Mouse (Mus musculus) embryonic facial prominence, embryonic 10.5 days (tissue): Measurements from ENCODE around the gene Krt23. TPM values are rescaled to one million over a fixed set of nuclear protein-coding genes. Genes with fewer than 3 reads are reported as not detected.

Experiments
- DNase-seq: peaks from one replicate; pipeline ENCODE4 v3.0.0-alpha.2; 2017; ENCODE audit warnings: low spot score
- H3K27ac ChIP-seq: fragments of 300-500 bp; sonication (generic); replicated peaks from 2 replicates; pipeline ENCODE4 v1.5.1; 2016; ENCODE audit warnings: mild to moderate bottlenecking
- H3K27me3 ChIP-seq: fragments of 300-500 bp; sonication (generic); replicated peaks from 2 replicates; pipeline ENCODE4 v1.6.1; 2016; ENCODE audit warnings: low read depth, mild to moderate bottlenecking; ENCODE audit not compliant: poor library complexity, severe bottlenecking
- H3K36me3 ChIP-seq: fragments of 300-500 bp; sonication (generic); replicated peaks from 2 replicates; pipeline ENCODE4 v1.6.1; 2016; ENCODE audit warnings: mild to moderate bottlenecking, moderate library complexity
- H3K4me1 ChIP-seq: fragments of 300-500 bp; sonication (generic); 2 replicates; pipeline ENCODE4 v1.6.1; 2016
- H3K4me3 ChIP-seq: fragments of 300-500 bp; sonication (generic); 2 replicates; pipeline ENCODE4 v1.5.1; 2016; ENCODE audit warnings: mild to moderate bottlenecking, moderate library complexity
- H3K9me3 ChIP-seq: fragments of 300-500 bp; sonication (generic); 2 replicates; pipeline ENCODE4 v1.6.1; 2016; ENCODE audit warnings: mild to moderate bottlenecking
- WGBS: fragments of 180-500 bp; shearing (Covaris S2); methylation state at CpG from one replicate; pipeline ENCODE4 v1.1.7; 2016; 5-methylcytosine and 5-hydroxymethylcytosine counted together
- polyA plus RNA-seq: library from polyadenylated mRNA; unstranded; fragments of >200 nt; fragmentation: Nextera tagmentation; extraction: Ambion mirVana; gene quantifications from 2 replicates; pipeline ENCODE4 v1.2.1, GENCODE M21; 2016

Gene Krt23
- polyA plus RNA-seq, 1 experiment from 2014 or later, result 0.21 TPM

DNA sequence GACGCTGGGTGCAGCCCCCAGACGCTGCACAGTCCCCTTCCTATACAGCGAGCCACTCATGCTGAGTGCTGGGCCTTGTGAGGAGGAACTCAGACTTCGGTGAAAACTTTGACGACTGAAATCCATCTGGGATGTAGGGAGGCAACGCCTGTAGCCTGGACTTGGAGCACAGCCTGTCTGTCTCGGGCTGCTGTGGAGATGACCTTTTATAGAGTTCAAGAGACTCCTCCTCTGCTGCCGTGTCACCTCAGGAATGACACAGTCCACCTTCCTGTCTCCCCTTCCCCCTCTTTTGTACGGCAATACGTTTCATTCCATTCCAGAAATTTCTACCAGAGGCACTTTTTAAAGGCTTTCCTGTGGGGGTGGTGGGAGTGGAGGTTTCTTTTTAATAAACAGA, 55.0 kb downstream of the Krt23 start, which contains the start of gene Krt20:
Gene Krt20 (minus strand): TSS at position 179 of the 400 bp plus-strand sequence.
- Histone ChIP-seq H3K27ac (peak within 1 kb of the TSS; percentile 35; the same call in 1 of the 2 replicates), H3K27me3 (no peaks in the 10 kb centered on the region), H3K4me1 (peaks cover 20% of the 10 kb centered on the region), H3K9me3 (no peaks in the 10 kb centered on the region), H3K4me3 (no peak within 1 kb of the TSS), H3K36me3 (no peaks in the 10 kb centered on the region)
- no peak for DNase-seq
- WGBS, result 49% methylated on average over 10 of the region's 10 CpGs

DNA sequence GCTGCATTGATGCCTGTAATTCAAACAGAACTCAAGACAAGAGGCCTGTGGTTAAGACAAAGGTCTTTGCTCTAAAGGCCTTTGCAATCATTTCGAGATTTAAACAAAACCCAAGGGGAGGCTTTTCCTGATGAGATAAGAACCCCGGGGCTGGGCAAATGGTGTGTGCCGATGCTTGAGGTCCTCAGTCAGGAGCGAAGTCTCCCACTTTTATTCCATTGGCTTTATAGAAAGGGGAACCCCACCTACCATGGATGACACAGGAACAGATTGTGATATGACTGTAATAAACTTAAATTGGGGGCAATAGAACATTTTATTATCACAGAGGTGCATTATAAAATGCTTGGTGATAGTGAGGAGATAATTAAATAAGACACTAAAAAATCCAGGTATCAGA, 56.3 kb downstream of the Krt23 start:
- H3K36me3 ChIP-seq, result no peaks in the 10 kb centered on the region

DNA sequence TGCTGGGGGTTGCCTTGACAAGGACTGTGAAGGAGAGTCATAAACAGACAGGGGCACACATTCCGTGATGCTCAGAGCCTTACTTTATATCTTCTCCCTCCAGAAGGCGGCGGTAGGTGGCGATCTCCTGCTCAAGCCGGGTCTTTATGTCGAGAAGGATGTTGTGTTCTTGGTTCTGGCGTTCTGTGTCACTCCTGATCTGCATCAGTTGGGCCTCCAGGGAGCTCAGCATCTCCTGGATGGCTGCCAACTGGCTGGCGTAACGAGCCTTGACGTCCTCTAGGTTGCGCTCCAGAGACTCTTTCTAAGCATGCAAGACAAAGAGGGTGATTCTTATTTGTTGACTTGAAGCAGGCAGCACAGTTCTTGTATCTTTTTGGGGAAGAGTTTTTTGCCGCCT, 62.3 kb downstream of the Krt23 start:
- Histone ChIP-seq H3K9me3 (no peaks in the 10 kb centered on the region), H3K36me3 (no peaks in the 10 kb centered on the region), H3K27ac (no peak overlapping the region), H3K4me1 (no peaks in the 10 kb centered on the region; the same call in 1 of the 2 replicates), H3K27me3 (no peaks in the 10 kb centered on the region), H3K4me3 (no peak overlapping the region)
- peak; percentile 16 for DNase-seq
- WGBS, result 56% methylated on average over 12 of the region's 12 CpGs

More for the DNA sequence above, 56.3 kb downstream of the Krt23 start:
- Histone ChIP-seq H3K9me3 (no peaks in the 10 kb centered on the region), H3K27me3 (no peaks in the 10 kb centered on the region), H3K4me3 (no peak overlapping the region), H3K27ac (no peak overlapping the region), H3K4me1 (peaks cover 20% of the 10 kb centered on the region)
- DNase-seq, result no peak
- WGBS, result 75% methylated on average over 4 of the region's 4 CpGs

Other genes with a start within 250 kb of the Krt23 start
- gene Krt222, start 249.1 kb downstream of the Krt23 start, polyA plus RNA-seq, result 0.10 and 0.12 TPM in 2 replicates
- gene Krt24, start 207.9 kb downstream of the Krt23 start, polyA plus RNA-seq, result not detected in 2 replicates
- not detected in 2 replicates for gene Krt25, start 170.2 kb downstream of the Krt23 start, polyA plus RNA-seq
- 0.06 TPM in 1 of 2 replicates, not detected in the other for gene Krt26, start 155.2 kb downstream of the Krt23 start, polyA plus RNA-seq
- 0.15 TPM in 1 of 2 replicates, not detected in the other for gene Krt27, start 142.0 kb downstream of the Krt23 start, polyA plus RNA-seq
- 0.26 and 0.39 TPM in 2 replicates for gene Krt28, start 118.2 kb downstream of the Krt23 start, polyA plus RNA-seq
- gene Krt10, start 103.8 kb downstream of the Krt23 start, polyA plus RNA-seq, result 18.6 and 25.3 TPM in 2 replicates
- not detected in 2 replicates for gene Krt12, start 70.9 kb downstream of the Krt23 start, polyA plus RNA-seq
- 0.97 and 1.00 TPM in 2 replicates for gene Krt20, start 55.0 kb downstream of the Krt23 start, polyA plus RNA-seq
- not detected in 2 replicates for gene Krt39, start 28.2 kb upstream of the Krt23 start, polyA plus RNA-seq
- gene Krt40, start 50.0 kb upstream of the Krt23 start, polyA plus RNA-seq, result not detected in 2 replicates
- gene Krtap3-3, start 57.7 kb upstream of the Krt23 start, polyA plus RNA-seq, result not detected in 2 replicates
- not detected in 2 replicates for gene Krtap3-2, start 63.7 kb upstream of the Krt23 start, polyA plus RNA-seq
- not detected in 2 replicates for gene Gm11939, start 66.3 kb upstream of the Krt23 start, polyA plus RNA-seq
- not detected in 2 replicates for gene Krtap3-1, start 73.5 kb upstream of the Krt23 start, polyA plus RNA-seq
- gene Krtap1-5, start 87.9 kb upstream of the Krt23 start, polyA plus RNA-seq, result not detected in 2 replicates
- gene Krtap1-4, start 90.5 kb upstream of the Krt23 start, polyA plus RNA-seq, result not detected in 2 replicates
- not detected in 2 replicates for gene Krtap1-3, start 98.2 kb upstream of the Krt23 start, polyA plus RNA-seq
- not detected in 2 replicates for gene Krtap9-3, start 105.0 kb upstream of the Krt23 start, polyA plus RNA-seq
- not detected in 2 replicates for gene Gm11938, start 110.2 kb upstream of the Krt23 start, polyA plus RNA-seq
- not detected in 2 replicates for gene Gm11937, start 117.1 kb upstream of the Krt23 start, polyA plus RNA-seq
- gene Krtap2-4, start 121.7 kb upstream of the Krt23 start, polyA plus RNA-seq, result not detected in 2 replicates
- gene Gm11562, start 127.3 kb upstream of the Krt23 start, polyA plus RNA-seq, result not detected in 2 replicates
- gene Krtap4-1, start 135.1 kb upstream of the Krt23 start, polyA plus RNA-seq, result not detected in 2 replicates
- gene Krtap4-2, start 141.9 kb upstream of the Krt23 start, polyA plus RNA-seq, result not detected in 2 replicates
- gene Krtap4-7, start 151.0 kb upstream of the Krt23 start, polyA plus RNA-seq, result not detected in 2 replicates
- gene Gm11555, start 157.1 kb upstream of the Krt23 start, polyA plus RNA-seq, result not detected in 2 replicates
- gene Gm11563, start 165.8 kb upstream of the Krt23 start, polyA plus RNA-seq, result not detected in 2 replicates
- not detected in 2 replicates for gene Krtap4-6, start 172.8 kb upstream of the Krt23 start, polyA plus RNA-seq
- gene Gm14190, start 197.6 kb upstream of the Krt23 start, polyA plus RNA-seq, result not detected in 2 replicates
- not detected in 2 replicates for gene Gm14180, start 241.2 kb upstream of the Krt23 start, polyA plus RNA-seq